Mouse (Mus musculus): ENCODE results near the gene Tnfsf9. TPM values are rescaled to one million over a fixed set of nuclear protein-coding genes. Genes with fewer than 3 reads are reported as not detected.

Tnfsf9 gene
- total RNA-seq, 2 experiments from 2014 or later: not detected

DNA sequence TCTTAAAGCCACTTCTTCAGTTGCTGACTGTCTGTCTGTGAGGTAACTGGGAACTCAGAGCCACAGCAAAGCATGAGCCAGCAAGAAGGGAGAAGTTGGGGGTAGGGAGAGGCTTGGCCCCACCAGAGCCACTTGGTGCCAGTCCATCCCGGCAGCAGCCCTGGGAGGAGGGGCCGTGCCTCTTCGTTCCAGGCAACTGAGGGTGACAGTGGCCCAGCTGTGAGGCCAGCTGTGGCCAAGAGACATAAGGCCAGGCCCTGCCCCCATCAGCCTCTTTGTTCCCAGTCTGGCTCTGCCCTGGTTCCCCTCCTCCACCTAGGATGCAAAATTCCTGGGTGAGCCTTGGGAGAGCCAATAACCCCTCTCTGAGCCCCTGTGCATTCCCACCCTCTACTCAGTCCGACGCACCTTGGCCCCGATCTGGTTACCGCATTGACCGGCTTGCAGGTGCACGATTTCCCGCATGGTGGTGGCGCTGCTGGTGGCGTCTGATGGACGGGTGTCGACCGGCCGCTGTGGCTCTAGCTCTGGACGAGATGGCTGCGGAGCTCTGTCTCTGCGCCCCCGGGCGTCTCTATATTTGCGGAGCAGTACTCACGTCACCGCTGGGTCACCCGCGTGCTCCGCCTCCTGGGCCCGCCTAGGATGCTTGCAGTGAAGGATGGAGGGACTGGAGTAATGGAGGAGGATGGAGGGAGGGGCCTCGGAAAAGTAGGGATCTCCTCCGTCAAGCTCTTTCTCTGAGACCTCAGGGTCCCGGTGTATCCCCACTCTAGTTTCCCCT, 17.9 kb upstream of the Tnfsf9 start, which contains the start of gene Tubb4a:
Gene Tubb4a (minus strand): TSS at position 734 of the 784 bp plus-strand sequence.
- ATAC-seq (replicated peaks; ENCODE audit: low FRiP score, poor library complexity, severe bottlenecking): no peak

DNA sequence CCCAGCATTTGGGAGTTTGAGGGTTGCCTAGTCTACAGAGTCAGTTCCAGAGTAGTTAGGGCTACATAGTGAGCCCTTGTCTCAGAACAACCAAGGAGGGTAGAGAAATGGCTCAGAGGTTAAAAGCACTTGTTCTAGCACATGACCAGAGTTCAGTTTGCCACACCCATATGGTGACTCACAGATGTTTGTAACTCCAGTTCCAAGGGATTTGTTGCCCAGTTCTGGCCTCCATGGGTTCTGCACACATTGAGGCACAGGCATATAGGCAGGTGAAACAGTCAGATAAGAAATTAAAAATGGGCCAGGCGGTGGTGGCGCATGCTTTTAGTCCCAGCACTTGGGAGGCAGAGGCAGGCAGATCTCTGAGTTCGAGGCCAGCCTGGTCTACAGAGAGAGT, 10.9 kb upstream of the Tnfsf9 start:
- no peak for ATAC-seq (replicated peaks; ENCODE audit: low FRiP score, poor library complexity, severe bottlenecking)

DNA sequence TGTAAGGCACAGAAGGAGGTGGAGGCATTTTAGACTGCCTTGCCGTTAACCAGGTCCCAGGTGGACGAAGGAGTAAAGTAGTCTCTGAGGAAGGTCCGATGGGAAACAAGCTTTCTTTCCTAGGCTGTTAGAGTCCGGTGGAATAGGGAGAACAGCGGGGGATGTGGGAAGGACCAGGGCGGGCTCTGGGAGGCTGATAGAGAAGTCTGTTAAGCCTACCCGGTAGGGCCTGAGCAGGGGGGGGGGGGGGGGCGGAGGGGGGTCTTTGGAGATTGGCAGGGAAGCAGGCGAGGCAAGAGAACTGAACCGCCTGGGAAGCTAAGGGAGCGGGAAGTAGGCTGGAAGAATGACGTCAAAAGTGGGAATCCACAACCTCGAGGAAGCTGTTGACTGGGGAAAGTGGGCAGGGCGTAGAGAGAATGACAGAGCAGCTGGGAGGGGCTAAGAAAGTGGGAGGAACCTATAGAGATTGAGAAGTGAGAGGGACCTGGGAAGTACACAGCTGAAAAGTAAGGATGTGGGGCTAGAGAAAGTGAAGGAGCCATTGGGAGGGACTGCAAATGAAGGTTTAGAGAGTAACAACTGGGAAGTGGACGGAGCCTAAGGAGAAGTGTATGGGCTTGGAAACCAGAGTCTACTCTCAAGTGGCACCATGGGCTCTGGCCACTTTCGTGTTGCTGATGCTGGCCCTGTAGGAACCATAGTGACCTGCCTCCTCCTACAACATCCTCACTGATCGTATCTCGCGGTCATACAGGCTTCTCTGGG, 9.1 kb upstream of the Tnfsf9 start:
- peak; percentile 68 for ATAC-seq (replicated peaks; ENCODE audit: low FRiP score, poor library complexity, severe bottlenecking)

DNA sequence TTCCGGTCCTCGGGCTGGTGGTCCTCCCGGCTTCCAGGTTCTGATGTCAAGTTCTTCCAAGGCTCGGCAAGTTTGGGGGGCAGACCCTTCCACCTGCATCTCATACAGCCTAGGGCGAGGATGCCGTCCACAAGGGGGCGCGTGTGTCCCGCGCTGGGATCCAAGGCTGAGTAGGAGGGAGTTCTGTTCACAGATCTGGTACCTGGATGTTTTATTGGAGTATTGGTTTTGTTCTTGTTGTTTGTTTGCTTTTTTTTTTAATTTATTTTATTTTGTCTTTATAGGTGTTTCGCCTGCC, 8.6 kb upstream of the Tnfsf9 start:
- peak; percentile 60 for ATAC-seq (replicated peaks; ENCODE audit: low FRiP score, poor library complexity, severe bottlenecking)

DNA sequence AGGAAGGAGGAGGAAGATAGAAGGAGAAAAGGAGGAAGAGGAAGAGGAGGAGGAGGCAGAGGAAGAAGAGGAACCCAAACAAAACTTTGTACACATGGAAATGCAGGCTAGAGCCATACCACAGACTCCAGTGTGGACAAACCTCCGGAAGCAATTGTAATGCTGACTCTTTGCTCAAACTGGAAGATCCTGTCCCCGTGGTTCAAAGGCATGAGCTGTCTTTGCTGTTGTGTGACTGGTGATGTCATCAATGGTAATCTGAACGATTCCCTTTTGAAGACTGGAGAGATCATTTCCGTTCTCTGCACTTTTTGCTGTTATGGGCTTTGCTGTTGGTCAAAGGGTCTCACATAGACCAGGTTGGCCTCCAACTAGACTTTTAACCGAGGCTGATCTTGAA, 6.8 kb upstream of the Tnfsf9 start:
- no peak for ATAC-seq (replicated peaks; ENCODE audit: low FRiP score, poor library complexity, severe bottlenecking)

DNA sequence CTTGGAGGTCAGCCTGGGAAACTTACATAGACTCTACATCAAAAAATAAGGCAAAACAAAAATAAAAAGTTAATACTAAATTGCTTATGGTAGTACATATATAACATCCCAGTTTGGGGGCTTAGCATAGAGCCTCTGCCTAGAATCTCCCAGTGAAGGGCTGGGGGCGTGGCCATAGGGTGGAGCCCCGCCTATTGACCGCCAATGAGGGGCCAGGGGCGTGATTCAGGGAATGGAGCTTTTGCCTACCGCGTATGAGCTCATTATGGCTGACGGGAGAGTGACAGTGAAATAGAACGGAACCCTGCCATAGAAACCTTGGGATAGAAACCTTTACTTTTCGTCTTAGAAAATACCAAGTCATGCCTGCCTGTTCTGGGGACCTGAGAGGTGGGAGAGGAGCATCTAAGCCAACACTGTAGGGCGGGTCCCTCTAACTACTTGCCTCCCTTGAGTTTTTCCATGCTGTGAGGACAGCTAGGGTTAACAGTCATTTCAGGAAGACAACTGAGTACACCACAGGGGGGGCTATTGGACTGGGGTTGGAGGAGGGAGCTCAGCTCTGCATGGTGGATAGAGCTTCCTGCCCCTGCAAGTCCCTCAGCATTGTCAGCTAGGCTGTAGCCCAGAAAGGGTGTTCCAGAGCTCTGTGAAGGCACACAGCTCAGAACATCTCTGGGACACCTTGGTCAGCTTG, 5.3 kb upstream of the Tnfsf9 start:
- no peak for ATAC-seq (replicated peaks; ENCODE audit: low FRiP score, poor library complexity, severe bottlenecking)

DNA sequence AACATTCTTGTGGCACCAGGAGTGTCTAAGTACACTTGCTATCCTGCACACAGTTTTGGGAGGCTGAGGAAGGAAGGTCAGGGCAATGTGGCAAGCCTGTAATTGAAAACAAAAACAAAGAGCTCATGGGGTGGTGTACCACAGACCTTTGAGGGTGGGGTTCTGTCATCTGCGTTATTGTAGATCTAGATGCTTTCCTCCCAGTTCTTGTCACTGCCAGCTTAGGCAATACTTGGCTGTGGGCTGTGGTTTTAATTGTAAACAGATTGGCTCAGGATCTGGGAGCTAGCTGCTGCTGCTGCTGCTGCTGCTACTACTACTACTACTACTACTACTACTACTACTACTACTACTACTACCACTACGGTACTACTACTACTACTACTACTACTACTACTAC, 2.8 kb upstream of the Tnfsf9 start:
- ATAC-seq (replicated peaks; ENCODE audit: low FRiP score, poor library complexity, severe bottlenecking): no peak

DNA sequence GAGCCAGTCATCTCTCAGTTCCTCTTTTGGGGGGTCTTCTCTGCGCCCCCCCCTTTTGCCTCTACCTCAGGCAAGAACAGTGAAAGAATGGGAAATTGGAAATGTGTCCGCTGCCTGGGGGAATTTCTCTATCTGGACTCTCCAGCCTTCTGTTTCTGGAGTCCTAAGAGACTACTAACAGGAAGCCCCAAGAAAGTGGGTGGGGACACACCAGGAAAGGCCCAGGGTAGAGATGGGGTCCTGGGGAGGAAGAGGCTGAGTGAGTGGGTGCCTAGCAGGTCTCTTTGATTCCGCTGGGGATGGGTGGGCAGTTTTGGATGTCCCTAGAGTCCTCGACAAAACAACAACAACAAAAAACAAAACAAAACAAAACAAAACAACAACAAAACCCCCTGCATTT, 629 bp upstream of the Tnfsf9 start:
- ATAC-seq (replicated peaks; ENCODE audit: low FRiP score, poor library complexity, severe bottlenecking): no peak

DNA sequence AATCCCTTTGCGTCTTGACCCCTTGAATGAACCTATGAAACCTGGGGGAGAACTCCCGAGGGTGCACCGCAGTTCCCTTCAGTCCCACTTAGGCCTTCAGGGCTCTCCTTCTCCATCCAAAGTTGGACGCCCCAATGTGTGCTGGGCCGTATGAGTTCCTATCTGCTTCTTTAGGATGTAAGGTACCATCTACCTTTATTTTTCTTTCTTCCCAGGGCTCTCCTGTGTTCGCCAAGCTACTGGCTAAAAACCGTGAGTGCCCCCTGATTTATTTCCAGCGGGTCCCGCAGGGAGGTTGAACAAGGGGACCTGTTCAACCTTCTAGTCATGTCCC, 877 bp downstream of the Tnfsf9 start:
- no peak for ATAC-seq (replicated peaks; ENCODE audit: low FRiP score, poor library complexity, severe bottlenecking)

DNA sequence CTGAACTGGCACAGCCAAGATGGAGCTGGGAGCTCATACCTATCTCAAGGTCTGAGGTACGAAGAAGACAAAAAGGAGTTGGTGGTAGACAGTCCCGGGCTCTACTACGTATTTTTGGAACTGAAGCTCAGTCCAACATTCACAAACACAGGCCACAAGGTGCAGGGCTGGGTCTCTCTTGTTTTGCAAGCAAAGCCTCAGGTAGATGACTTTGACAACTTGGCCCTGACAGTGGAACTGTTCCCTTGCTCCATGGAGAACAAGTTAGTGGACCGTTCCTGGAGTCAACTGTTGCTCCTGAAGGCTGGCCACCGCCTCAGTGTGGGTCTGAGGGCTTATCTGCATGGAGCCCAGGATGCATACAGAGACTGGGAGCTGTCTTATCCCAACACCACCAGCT, 1.9 kb downstream of the Tnfsf9 start:
- ATAC-seq (replicated peaks; ENCODE audit: low FRiP score, poor library complexity, severe bottlenecking): no peak

DNA sequence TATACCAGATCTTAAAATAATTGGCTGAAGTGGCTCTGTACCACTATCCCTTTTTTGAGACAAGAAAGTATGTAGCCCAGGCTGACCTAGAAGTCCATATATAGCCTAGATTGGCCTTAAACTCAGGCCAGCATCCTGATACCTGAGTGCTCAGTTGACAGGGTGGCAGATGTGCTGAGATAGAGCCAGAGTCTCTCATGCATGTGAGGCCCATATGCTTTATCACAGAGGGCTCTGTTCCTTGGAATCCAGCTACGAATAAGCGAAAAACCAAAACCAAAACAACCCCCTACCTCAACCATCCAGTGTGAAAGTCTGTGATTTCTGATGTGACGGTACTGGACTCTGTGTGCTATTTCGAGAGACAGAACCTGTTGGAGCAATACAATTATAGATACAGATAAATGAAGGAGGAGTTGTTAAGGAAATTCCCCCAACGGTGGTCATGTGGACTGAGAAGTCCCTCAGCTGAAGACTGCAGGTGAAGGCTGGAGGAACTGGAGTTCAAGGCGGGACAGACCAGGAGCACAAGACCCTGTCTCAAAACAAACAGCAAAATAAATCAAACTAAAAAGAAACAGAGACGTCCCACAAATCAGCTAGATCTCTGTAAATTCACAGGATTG, 3.0 kb downstream of the Tnfsf9 start:
- ATAC-seq (replicated peaks; ENCODE audit: low FRiP score, poor library complexity, severe bottlenecking): no peak

DNA sequence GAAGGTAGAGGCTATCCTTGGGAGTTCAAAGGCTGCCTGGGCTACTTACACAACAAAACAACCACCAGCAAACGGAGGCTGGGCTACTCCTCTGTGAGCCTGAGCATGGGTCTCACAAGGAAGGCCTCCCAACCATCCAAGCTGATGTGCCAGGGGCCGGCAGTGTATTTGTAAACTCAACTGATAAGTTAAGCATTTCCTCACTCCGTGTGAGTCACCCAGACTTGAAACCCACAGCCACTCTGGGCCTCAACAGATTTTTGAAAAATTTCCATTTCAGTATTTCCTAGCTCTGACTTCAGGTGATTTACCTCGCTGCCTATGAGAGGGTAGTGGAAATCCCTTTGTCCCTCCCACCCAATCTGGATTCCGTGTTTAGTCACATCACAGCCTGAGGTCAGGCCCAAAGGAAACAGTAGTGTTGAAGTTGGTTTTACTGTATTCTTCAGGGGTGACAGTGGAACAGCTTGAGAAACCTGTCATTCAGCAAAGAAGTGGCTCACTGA, 3.6 kb downstream of the Tnfsf9 start:
- ATAC-seq (replicated peaks; ENCODE audit: low FRiP score, poor library complexity, severe bottlenecking): no peak

DNA sequence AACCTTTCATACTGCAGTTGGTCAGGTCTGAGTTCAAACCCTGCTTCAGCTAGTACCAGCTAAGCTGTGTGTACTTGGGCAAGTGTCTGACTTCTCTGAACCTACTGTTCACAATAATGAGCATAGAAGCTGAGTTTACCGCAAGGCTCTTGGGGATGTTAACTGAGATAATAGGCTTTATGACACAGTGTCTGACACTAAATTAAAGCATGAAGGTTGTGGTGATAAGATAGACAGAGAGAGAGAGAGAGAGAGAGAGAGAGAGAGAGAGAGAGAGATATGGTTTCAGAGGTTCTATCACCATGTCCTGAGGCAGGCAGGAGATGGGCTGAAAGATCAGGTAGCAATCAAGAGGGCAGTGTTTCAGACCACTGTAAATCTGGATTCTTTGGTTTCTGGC, 4.9 kb downstream of the Tnfsf9 start:
- no peak for ATAC-seq (replicated peaks; ENCODE audit: low FRiP score, poor library complexity, severe bottlenecking)

DNA sequence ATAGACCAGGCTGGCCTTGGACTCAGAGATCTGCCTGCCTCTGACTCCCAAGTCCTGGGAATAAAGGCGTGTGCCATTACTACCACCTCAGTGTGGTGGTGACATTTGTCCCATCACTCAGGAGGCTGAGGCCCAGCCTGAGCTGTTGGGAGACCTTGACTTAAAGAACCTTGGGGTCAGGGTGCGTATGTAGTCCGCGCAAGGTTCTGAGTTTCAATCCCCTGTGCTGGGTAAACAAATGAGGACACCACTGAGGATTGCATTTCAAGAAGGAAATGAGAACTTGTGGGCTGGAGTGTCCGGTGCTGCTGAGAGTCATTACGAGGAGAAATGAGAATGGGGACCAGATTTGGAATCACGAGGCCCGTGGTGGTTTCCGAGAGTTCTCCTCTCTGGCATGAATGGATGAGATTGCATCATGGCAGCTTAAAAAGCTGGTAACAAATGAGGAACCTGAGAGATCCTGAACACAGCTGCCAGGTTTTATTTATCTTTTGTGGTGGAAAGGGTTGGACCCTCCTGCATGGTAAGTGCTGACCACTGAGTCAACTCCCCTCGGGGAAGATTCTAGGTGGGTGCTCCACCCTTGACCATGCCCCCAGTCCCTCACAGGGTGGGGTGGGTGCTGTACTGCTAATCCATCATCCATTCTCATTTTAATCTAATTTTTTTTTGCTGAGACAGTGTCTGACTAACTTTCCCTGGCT, 7.8 kb downstream of the Tnfsf9 start:
- ATAC-seq (replicated peaks; ENCODE audit: low FRiP score, poor library complexity, severe bottlenecking): no peak

DNA sequence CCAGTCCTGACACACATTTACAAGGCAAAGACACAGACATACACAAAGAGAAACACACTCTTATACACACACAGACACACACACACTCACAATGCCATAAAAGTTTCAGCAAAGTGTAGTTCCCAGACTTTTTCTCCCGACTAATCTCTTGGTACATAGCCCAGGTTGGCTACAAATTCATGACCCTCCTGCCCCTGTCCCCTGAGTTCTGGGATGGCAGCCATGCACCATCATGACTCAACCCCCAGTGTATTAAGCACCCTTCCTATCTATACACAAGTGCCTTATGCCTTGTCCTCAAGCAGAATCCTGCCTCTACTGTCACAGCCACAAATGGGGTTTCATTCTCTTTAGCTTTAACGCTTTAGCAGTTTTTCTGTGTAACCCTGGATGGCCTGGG, 11.7 kb downstream of the Tnfsf9 start:
- ATAC-seq (replicated peaks; ENCODE audit: low FRiP score, poor library complexity, severe bottlenecking): no peak

DNA sequence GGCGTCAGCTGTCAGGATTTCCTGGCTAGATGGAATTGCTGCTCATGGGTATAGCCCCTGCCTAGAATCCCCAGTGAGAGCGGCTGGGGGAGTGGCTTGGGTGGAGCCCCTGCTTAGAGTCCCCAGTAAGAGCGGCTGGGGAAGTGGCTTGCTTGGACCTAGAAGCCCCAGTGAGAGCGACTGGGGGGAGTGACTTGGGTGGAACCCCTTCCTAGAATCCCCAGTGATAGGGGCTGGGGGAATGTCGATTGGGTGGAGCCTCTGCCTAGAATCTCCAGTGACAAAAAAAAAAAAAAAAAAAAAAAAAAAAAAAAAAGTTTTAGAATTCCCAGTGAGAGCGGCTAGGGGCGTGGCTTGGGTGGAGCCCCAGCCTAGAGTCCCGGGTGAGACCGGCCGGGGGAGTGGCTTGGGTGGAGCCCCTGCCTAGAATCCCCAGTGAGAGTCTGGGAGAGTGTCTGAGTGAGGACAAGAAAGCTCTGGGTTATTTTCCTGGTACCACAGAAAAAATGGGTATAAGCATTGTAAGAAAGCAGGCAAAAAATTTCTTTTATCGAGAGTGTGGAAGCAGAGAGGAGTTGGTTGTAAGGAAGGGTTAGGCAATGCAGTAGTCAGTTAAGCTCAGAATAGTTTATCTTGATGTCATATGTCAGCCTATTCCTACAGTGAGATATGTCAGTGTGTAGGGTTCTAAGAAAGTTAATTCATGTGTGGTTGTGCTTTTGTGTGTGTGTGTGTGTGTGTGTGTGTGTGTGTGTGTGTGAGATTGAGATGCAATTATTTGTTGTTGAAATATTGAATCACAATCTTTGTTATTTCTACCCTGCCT, 13.6 kb downstream of the Tnfsf9 start:
- ATAC-seq (replicated peaks; ENCODE audit: low FRiP score, poor library complexity, severe bottlenecking): peak; percentile 86

DNA sequence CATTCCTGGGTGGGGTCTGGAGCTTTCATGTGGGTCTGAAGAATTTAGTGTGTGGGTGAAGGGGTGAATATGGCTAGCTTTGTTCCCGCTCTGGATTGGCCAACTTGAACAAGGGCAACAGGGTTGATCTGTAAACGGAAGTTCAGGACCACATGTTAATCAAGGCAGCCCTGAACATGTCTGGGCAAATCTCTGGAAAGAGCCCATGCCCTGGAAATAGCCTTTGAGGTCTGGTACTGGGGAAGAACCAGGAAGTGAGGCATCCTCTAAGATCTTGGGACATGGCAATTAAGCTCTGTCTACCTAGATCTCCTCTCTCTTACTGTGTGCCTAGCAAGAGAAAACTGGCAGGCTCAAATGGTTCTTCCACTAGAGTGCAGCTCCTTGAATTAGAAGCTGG, 16.7 kb downstream of the Tnfsf9 start:
- ATAC-seq (replicated peaks; ENCODE audit: low FRiP score, poor library complexity, severe bottlenecking): no peak

DNA sequence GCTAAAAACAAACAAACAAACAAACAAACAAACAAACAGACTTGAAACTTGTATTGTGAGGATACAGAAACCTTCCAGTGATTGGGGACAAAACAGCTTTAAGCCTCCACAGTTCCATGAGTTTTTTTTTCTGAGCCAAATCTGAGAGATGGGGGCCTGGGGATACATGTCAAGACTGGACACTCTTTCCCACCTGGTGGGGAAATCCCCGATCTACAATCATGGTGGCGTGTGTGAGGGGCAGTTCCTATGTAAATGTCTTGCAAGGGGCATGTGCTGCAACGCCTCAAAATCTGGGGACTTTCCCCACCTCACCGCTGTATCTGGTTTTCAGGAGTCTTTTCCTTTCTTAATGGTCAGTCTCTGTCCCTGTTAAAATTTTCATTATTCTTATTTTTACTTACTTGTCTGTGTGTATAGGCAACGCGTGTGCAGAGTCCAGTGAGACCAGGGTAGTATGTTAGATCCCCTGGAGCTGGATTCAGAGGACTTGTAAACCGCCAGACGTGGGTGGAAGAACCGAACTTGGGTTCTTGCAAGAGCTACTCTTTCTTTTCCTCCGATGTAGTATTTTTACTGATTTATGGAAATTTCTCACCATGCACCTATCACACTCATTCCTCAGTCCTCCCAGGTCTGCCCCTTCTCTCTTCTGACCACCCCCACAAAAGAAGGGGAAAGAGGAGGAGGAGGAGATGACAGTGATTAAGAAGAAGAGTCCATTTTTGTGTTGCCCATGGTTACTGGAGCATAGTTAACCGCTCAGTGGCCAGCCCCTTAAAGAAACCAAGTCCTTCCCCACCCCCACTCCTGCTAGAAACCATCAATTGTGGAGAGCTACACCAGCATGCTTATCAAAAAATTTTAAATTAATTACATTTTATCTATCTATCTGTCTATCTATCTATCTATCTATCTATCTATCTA, 18.3 kb downstream of the Tnfsf9 start:
- ATAC-seq (replicated peaks; ENCODE audit: low FRiP score, poor library complexity, severe bottlenecking): no peak

Data from erythroid progenitor cell, adult 5-6 weeks (primary cell).